Mouse (Mus musculus) liver, adult 2 months (tissue): ENCODE results near the gene Armc7. TPM values are rescaled to one million over a fixed set of nuclear protein-coding genes. Genes with fewer than 3 reads are reported as not detected.

ENCODE experiments used
- DNase-seq: peaks from one replicate; pipeline ENCODE4 v3.0.0-alpha.2; 2011; ENCODE audit warnings: low read depth, low spot score; ENCODE audit errors: extremely low read depth
- H3K27ac ChIP-seq: fragments of 200-500 bp; replicated peaks from 2 replicates; pipeline ENCODE4 v1.5.1; 2012; ENCODE audit warnings: low read depth, mild to moderate bottlenecking, control low read depth, inconsistent platforms, low read length; ENCODE audit not compliant: insufficient read depth
- H3K27me3 ChIP-seq: fragments of 200-500 bp; 2 replicates; pipeline ENCODE4 v1.6.1; 2012; ENCODE audit warnings: mild to moderate bottlenecking, moderate library complexity, low read length, inconsistent platforms; ENCODE audit not compliant: control insufficient read depth, insufficient read depth
- H3K36me3 ChIP-seq: fragments of 200-500 bp; 2 replicates; pipeline ENCODE4 v1.6.1; 2012; ENCODE audit warnings: low read length, inconsistent platforms; ENCODE audit not compliant: control insufficient read depth, insufficient read depth
- H3K4me1 ChIP-seq: fragments of 200-500 bp; 2 replicates; pipeline ENCODE4 v1.6.1; 2011; ENCODE audit warnings: low read length; ENCODE audit not compliant: control insufficient read depth, insufficient read depth
- H3K4me3 ChIP-seq: fragments of 200-500 bp; 2 replicates; pipeline ENCODE4 v1.5.1; 2011; ENCODE audit warnings: low read depth, mild to moderate bottlenecking, control low read depth, low read length, moderate library complexity; ENCODE audit not compliant: insufficient read depth
- H3K79me2 ChIP-seq: fragments of 200-500 bp; 2 replicates; pipeline ENCODE4 v1.6.1; 2012; ENCODE audit warnings: inconsistent platforms, mild to moderate bottlenecking, low read length, moderate library complexity; ENCODE audit not compliant: control insufficient read depth, insufficient read depth
- H3K9ac ChIP-seq: fragments of 200-500 bp; 2 replicates; pipeline ENCODE4 v1.6.1; 2012; ENCODE audit warnings: low read depth, mild to moderate bottlenecking, control low read depth, inconsistent platforms, low read length
- CTCF ChIP-seq: fragments of 200-500 bp; IDR thresholded peaks from 2 replicates; pipeline ENCODE4 v1.5.1; 2011; ENCODE audit warnings: low read depth, low read length, control low read depth
- POLR2A ChIP-seq: fragments of 200-500 bp; IDR thresholded peaks from 2 replicates; pipeline ENCODE4 v1.6.1; 2011; ENCODE audit warnings: low read length, control low read depth; ENCODE audit not compliant: insufficient read depth; ENCODE audit errors: extremely low read depth
- WGBS: fragments of 180-500 bp; shearing (Covaris S2); methylation state at CpG from one replicate; pipeline ENCODE4 v1.1.7; 2018; 5-methylcytosine and 5-hydroxymethylcytosine counted together
- polyA plus RNA-seq: library from polyadenylated mRNA; depleted of rRNA; stranded (reverse); fragments of >200 nt; gene quantifications from 2 replicates; pipeline ENCODE4 v1.2.3, GENCODE M21; 2012
- total RNA-seq: library from RNA; depleted of rRNA; stranded (reverse); fragments of >200 nt; gene quantifications from 2 replicates; pipeline ENCODE4 v1.2.3, GENCODE M21; 2014

Armc7 gene
- total and polyA plus RNA-seq, 2 experiments, result 1.6 to 4.0 TPM

DNA sequence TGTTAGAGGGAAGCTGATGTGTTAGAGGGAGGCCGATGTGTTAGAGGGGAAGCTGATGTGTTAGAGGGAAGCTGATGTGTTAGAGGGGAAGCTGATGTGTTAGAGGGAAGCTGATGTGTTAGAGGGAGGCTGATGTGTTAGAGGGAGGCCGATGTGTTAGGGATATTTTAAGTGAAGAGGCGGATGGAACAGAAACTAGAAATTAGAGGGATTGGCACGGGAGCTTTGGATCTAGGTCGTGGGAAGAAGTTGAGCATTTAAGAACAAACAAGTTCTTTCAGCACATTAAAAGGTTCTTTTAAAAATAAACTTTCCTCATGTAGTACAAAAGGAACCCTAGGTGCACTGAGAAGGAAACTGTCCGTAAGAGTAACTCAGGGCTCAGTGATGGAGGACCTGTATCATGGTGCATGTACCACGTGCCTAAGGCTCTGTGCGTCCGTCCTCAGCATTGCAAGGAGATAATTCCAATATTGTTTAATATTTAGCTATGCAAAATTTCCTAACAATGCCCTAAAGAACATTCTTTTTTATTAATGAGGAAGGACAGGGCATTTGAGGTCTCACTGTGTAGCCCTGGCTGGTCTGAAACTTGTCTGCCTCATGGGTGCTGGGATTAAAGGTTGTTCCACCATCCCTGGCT is 3.0 kb downstream of the Armc7 start:
- Histone ChIP-seq H3K4me3 (no peak overlapping the region), H3K9ac (no peak overlapping the region), H3K4me1 (peaks cover 9% of the 10 kb centered on the region), H3K27me3 (no peaks in the 10 kb centered on the region), H3K27ac (no peak overlapping the region), H3K36me3 (no peaks in the 10 kb centered on the region), H3K79me2 (peaks cover 11% of the 10 kb centered on the region; the same call in 1 of the 2 replicates)
- TF ChIP-seq POLR2A (no peak), CTCF (no peak)
- WGBS, result 75% methylated on average over 9 of the region's 9 CpGs
- no peak for DNase-seq

DNA sequence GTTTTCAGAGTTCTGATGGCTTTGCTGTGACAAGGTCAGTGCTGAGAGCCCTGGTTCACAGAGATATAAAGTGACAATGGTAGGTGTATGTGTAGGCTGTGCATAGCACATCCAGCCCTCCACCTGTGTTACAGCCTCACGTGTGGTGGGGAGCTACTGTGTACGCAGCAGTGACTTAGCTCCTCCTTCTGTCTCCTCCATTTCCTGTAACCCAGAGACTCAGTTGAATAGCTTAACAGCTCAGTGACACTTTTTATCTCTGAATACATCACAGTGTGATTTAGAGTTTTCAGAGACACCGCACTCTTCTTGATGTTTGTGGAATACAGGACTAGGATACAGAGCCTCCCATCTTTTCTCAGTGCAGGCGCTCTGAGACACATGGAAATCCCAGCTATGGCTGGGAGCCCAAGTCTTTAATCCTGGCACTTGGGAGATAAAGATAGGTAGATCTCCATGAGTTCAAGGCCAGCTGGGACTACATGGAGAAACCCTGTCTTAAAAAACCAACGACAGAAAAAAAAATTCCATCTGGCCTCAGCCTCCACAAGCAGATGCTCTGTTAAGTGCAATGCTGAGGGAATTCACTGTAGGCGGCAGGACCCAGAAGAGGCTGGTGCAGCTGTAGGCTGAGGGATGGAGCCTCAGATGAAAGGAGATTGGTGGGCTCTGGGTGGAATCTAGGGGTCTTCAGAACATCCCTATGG is 6.2 kb downstream of the Armc7 start:
- H3K27me3 ChIP-seq, result no peaks in the 10 kb centered on the region
- H3K4me3 ChIP-seq, result no peak overlapping the region
- no peak overlapping the region for H3K27ac ChIP-seq
- peaks cover 4% of the 10 kb centered on the region; the same call in 1 of the 2 replicates for H3K79me2 ChIP-seq
- no peaks in the 10 kb centered on the region for H3K36me3 ChIP-seq
- TF ChIP-seq POLR2A, result no peak
- no peak for TF ChIP-seq CTCF
- no peak overlapping the region for H3K9ac ChIP-seq
- WGBS, result 86% methylated on average over 6 of the region's 6 CpGs
- no peaks in the 10 kb centered on the region for H3K4me1 ChIP-seq
- DNase-seq, result no peak

DNA sequence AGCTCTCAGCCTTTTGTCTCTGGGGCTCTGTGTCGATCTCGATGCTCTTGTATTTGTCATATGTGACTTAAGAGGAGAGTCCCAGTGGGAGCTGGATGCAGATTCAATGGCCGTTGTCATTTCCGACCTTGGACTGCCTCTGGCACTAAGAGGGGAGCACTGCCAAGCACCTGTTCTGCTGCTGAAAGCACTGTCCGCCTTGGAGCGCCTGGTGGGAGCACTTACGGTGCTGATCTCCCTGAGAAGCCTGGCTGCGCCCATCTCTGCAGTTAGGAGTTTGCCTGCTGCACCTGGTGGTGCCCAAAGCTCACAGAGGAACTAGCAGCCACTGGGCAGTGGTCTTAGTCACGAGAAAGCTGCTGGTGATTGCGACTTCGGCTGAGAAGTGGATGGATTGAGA is 7.8 kb downstream of the Armc7 start:
- H3K27ac ChIP-seq, result no peak overlapping the region
- H3K36me3 ChIP-seq, result no peaks in the 10 kb centered on the region
- no peak overlapping the region for H3K4me3 ChIP-seq
- H3K27me3 ChIP-seq, result no peaks in the 10 kb centered on the region
- DNase-seq, result no peak
- TF ChIP-seq CTCF, result no peak
- no peak for TF ChIP-seq POLR2A
- H3K9ac ChIP-seq, result no peak overlapping the region
- H3K79me2 ChIP-seq, result no peaks in the 10 kb centered on the region; the same call in 1 of the 2 replicates
- no peaks in the 10 kb centered on the region for H3K4me1 ChIP-seq
- 81% methylated on average over 11 of the region's 11 CpGs for WGBS

DNA sequence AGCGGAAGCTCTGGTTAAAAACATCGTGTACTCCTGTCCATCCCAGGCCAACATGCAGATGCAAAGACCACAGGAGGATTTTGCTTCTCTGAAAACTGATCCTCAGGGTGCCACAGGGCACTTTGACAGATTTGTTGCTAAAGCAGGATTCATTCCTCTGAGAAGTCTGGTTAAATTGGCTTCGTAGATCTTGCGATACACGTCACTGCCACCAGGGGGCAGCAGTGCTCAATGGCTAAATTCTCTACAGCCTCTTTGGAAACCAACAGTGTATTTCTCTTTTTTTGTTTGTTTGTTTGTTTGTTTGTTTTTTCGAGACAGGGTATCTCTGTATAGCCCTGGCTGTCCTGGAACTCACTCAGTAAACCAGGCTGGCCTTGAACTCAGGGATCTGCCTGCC is 8.3 kb downstream of the Armc7 start:
- Histone ChIP-seq H3K4me3 (no peak overlapping the region), H3K27ac (no peak overlapping the region), H3K4me1 (no peaks in the 10 kb centered on the region), H3K9ac (no peak overlapping the region), H3K79me2 (no peaks in the 10 kb centered on the region; the same call in 1 of the 2 replicates), H3K27me3 (no peaks in the 10 kb centered on the region), H3K36me3 (no peaks in the 10 kb centered on the region)
- peak; percentile 49 for DNase-seq
- peak; percentile 82 for TF ChIP-seq CTCF
- no peak for TF ChIP-seq POLR2A
- 18% methylated on average over 6 of the region's 6 CpGs for WGBS

DNA sequence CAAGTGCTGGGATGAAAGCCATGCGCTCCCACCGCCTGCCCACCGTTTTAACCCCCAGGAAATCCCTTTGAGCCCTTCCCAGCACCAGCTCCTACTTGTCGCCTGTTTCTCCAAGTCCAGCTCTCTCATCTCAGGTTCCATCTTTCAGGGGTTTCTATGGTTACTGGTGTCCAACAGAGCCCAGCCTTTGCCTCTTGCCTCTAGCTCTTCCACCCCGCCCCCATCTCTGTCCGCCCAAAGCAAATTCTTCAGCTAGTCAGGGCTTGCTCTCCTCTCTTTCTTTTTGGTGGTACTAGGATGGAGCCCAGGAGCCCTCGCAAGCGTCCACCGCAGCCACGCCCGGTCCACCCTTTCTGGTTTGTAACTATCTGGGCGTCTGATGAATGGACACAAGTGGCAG is 9.7 kb downstream of the Armc7 start:
- Histone ChIP-seq H3K4me1 (no peaks in the 10 kb centered on the region), H3K27ac (no peak overlapping the region), H3K27me3 (no peaks in the 10 kb centered on the region), H3K36me3 (no peaks in the 10 kb centered on the region), H3K4me3 (no peak overlapping the region), H3K9ac (no peak overlapping the region), H3K79me2 (no peaks in the 10 kb centered on the region; the same call in 1 of the 2 replicates)
- no peak for DNase-seq
- WGBS, result 92% methylated on average over 12 of the region's 12 CpGs
- TF ChIP-seq POLR2A (no peak), CTCF (no peak)

DNA sequence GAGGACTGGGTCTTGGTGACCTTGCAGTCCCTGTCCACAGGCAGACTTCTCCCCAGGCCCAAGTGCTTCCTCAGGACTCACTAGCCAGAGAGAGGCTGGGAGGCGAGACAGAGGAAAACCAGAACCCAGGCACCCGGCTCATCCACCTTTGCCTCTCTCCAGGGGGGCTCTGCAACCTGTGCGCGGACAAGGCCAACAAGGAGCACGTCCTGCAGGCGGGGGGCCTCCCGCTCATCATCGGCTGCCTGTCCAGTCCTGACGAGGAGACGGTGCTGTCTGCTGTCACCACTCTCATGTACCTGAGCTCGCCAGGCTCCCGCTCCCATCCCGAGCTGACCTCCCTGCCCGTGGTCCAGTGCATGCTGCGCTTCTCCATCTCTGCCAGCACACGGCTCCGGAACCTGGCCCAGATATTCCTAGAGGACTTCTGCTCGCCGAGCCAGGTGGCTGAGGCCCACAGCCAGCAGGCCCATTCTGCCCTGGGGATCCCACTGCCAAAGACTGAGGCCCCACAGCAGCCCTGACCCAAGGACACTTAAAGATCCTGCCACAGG is 13.2 kb downstream of the Armc7 start:
- WGBS, result 94% methylated on average over 19 of the region's 19 CpGs
- H3K79me2 ChIP-seq, result no peaks in the 10 kb centered on the region; the same call in 1 of the 2 replicates
- TF ChIP-seq CTCF (no peak), POLR2A (no peak)
- no peak overlapping the region for H3K27ac ChIP-seq
- H3K4me3 ChIP-seq, result no peak overlapping the region
- no peaks in the 10 kb centered on the region for H3K27me3 ChIP-seq
- no peaks in the 10 kb centered on the region for H3K36me3 ChIP-seq
- DNase-seq, result no peak
- no peaks in the 10 kb centered on the region for H3K4me1 ChIP-seq
- H3K9ac ChIP-seq, result no peak overlapping the region
